Mouse (Mus musculus) heart, embryonic 16.5 days (tissue): ENCODE measurements around the gene Mosmo. TPM values are rescaled to one million over a fixed set of nuclear protein-coding genes. Genes with fewer than 3 reads are reported as not detected.
"Not testable (repeated sequence)": the region's sequence is repeated elsewhere in the genome, so short reads cannot be mapped to it uniquely, and the experiment has no call there.

Source experiments
- ATAC-seq: fragments of 200-750 bp; cut with Nextera tagmentation; replicated peaks from 2 replicates; pipeline ENCODE4 v1.8.0; 2017; ENCODE audit warnings: moderate number of reproducible peaks; ENCODE audit not compliant: insufficient read depth, low FRiP score; ENCODE audit errors: extremely low read depth
- H3K27ac ChIP-seq: fragments of 300-500 bp; sonication (generic); 2 replicates; pipeline ENCODE4 v1.5.1; 2014; ENCODE audit warnings: mild to moderate bottlenecking, low read length, control low read depth, moderate library complexity
- H3K27me3 ChIP-seq: fragments of 300-500 bp; sonication (generic); 2 replicates; pipeline ENCODE4 v1.6.1; 2014; ENCODE audit warnings: low read length, mixed read lengths; ENCODE audit not compliant: control insufficient read depth, insufficient read depth
- H3K36me3 ChIP-seq: fragments of 300-500 bp; sonication (generic); 2 replicates; pipeline ENCODE4 v1.6.1; 2014; ENCODE audit not compliant: control insufficient read depth, insufficient read depth
- H3K4me1 ChIP-seq: fragments of 300-500 bp; sonication (generic); 2 replicates; pipeline ENCODE4 v1.6.1; 2014; ENCODE audit warnings: low read length, mixed read lengths; ENCODE audit not compliant: control insufficient read depth, insufficient read depth
- H3K4me2 ChIP-seq: fragments of 300-500 bp; sonication (generic); 2 replicates; pipeline ENCODE4 v1.6.1; 2014; ENCODE audit warnings: low read depth, mild to moderate bottlenecking, control low read depth, low read length
- H3K4me3 ChIP-seq: fragments of 300-500 bp; sonication (generic); 2 replicates; pipeline ENCODE4 v1.5.1; 2014; ENCODE audit warnings: mild to moderate bottlenecking, control low read depth, low read length
- H3K9ac ChIP-seq: fragments of 300-500 bp; sonication (generic); 2 replicates; pipeline ENCODE4 v1.6.1; 2014; ENCODE audit warnings: low read length, control low read depth
- H3K9me3 ChIP-seq: fragments of 300-500 bp; sonication (generic); replicated peaks from 2 replicates; pipeline ENCODE4 v1.6.1; 2016; ENCODE audit warnings: low read length; ENCODE audit not compliant: control insufficient read depth
- WGBS: fragments of 180-500 bp; shearing (Covaris S2); extraction: QIAGEN DNeasy Blood & Tissue Kit; methylation state at CpG from one replicate; pipeline ENCODE4 v1.1.7; 2014; 5-methylcytosine and 5-hydroxymethylcytosine counted together
- polyA plus RNA-seq: library from polyadenylated mRNA; unstranded; fragments of >200 nt; fragmentation: Nextera tagmentation; extraction: Ambion mirVana; gene quantifications from 2 replicates; pipeline ENCODE4 v1.2.1, GENCODE M21; 2015

The Mosmo gene
- polyA plus RNA-seq, 1 experiment from 2014 or later: 6.9 TPM

DNA sequence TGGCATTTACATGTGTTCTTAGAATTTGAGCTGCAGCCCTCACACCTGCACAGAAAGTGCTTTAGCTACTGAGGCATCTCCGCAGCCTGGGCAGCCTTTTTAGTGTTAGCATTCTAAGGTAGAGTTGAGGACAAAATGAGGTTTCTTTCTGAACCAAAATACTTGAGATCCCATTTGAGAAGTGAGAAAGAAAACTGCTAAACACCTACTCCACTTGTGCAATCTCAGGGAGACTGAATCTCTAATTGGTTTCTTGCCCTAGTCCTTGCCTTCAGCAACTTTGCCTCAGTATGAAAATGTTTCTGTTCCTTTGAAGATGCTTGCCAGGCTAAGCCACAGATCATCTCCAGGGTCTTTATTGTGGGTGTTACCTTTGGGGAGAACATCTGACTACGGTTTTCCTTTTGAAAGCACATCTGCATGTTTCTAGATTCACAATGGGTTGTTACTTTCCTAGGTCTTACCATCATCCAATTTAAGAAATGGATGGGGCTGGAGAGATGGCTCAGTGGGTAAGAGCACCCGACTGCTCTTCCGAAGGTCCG is 16.5 kb downstream of the Mosmo start:
- no peak overlapping the region for H3K4me2 ChIP-seq
- H3K27ac ChIP-seq: no peak overlapping the region; the same call in 1 of the 2 replicates
- ATAC-seq: no peak
- peaks cover 2% of the 10 kb centered on the region; the same call in 1 of the 2 replicates for H3K36me3 ChIP-seq
- H3K9ac ChIP-seq: no peak overlapping the region
- no peak overlapping the region for H3K4me3 ChIP-seq
- H3K27me3 ChIP-seq: no peaks in the 10 kb centered on the region
- peaks cover 9% of the 10 kb centered on the region for H3K4me1 ChIP-seq
- WGBS: 89% methylated on average over 5 of the region's 5 CpGs
- H3K9me3 ChIP-seq: no peaks in the 10 kb centered on the region

DNA sequence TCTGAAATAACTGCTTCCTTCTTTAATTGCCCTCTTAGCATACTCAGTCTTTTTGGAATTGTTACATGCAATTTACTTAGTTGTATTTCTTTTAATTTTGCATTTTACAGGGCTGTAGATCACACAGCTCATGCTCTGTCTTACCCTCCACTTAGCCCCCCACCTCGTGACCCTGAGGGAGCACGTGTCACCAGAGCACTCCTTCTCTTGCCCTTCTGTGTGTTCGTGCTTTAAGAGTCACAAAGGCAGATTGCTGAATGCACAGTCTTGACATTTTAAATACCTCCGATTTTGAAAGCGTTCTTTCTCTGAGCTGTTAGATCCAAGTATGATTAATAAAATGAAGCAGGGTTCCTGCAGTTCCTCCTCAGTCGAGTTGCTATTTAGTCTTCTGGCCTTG is 17.8 kb downstream of the Mosmo start:
- no peaks in the 10 kb centered on the region for H3K27me3 ChIP-seq

DNA sequence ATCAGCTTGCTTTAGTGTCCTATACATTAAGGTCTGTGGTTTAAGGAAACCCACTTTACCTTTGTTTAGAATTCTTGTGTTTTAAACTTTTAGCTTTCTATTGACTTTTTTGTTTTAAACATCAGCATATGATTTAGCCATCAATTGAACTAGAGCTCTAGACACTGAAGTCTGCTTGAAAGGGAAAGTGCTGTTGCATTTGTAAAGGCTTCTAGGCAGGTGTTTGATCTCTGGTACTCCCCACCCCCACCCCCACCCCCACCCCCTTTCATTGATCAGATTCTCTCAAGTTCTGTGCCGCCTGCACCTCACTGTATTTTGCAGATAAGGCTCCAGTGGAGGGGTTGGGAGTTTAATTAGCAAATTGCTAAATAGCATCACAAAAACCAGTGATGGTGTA is 18.2 kb downstream of the Mosmo start:
- H3K4me1 ChIP-seq: peaks cover 9% of the 10 kb centered on the region
- WGBS: 76% methylated on average over 1 of the region's 1 CpGs

More for the DNA sequence above, 17.8 kb downstream of the Mosmo start:
- Histone ChIP-seq H3K9ac (no peak overlapping the region), H3K4me1 (peaks cover 9% of the 10 kb centered on the region), H3K27ac (no peak overlapping the region), H3K4me2 (no peak overlapping the region), H3K36me3 (peaks cover 2% of the 10 kb centered on the region; the same call in 1 of the 2 replicates), H3K9me3 (no peaks in the 10 kb centered on the region), H3K4me3 (no peak overlapping the region)
- WGBS: 39% methylated on average over 6 of the region's 6 CpGs
- ATAC-seq: no peak

DNA sequence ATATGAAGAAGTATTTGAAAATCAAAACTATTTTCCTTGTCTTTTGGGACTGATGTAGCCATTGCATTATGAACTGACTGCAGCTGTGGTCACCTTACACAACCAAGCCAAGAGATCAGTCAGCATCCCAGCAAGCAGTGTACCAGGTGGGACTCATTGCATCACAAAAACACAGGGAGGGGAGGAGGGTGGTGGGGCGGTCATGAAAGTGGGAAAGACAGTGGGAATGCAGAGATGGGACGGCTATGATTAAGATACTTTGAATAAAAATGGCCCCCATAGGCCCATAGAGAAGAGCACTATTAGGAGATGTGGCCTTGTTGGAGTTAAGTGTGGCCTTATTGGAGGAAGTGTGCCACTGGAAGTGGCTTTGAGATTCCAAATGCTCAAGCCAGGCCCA is 18.9 kb downstream of the Mosmo start:
- Histone ChIP-seq H3K27ac (no peak overlapping the region), H3K9me3 (no peaks in the 10 kb centered on the region), H3K4me1 (peaks cover 9% of the 10 kb centered on the region), H3K4me3 (no peak overlapping the region), H3K9ac (no peak overlapping the region), H3K27me3 (no peaks in the 10 kb centered on the region), H3K36me3 (no peaks in the 10 kb centered on the region; the same call in 1 of the 2 replicates), H3K4me2 (no peak overlapping the region)
- WGBS: 86% methylated on average over 2 of the region's 2 CpGs
- ATAC-seq: no peak

More for the DNA sequence above, 18.2 kb downstream of the Mosmo start:
- Histone ChIP-seq H3K4me2 (no peak overlapping the region), H3K27me3 (no peaks in the 10 kb centered on the region), H3K9ac (no peak overlapping the region), H3K9me3 (no peaks in the 10 kb centered on the region), H3K27ac (no peak overlapping the region), H3K4me3 (no peak overlapping the region), H3K36me3 (peaks cover 2% of the 10 kb centered on the region; the same call in 1 of the 2 replicates)
- ATAC-seq: no peak

DNA sequence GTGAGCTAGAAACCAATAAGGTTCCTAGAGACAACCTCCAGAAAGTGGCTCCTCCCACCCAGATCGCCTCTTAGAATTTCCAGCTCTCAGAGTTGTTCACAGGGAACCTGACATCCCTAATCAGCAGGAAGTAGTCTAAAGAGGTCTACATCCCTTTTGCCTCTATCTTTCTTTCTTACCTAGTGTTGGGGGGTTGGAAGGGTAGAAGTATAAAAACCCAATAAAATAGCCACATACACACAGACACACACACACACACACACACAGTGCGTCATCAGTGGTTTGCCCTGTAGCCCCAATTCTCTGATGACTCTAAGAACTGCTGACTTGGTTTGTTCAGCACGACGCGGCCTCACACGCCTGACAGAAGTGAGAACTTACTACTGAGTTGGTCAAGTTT is 22.2 kb downstream of the Mosmo start:
- no peaks in the 10 kb centered on the region for H3K27me3 ChIP-seq
- H3K9ac ChIP-seq: no peak overlapping the region
- H3K4me1 ChIP-seq: peaks cover 20% of the 10 kb centered on the region
- no peak overlapping the region for H3K4me2 ChIP-seq
- whole genome bisulfite sequencing: 83% methylated on average over 6 of the region's 6 CpGs
- no peaks in the 10 kb centered on the region for H3K9me3 ChIP-seq
- H3K36me3 ChIP-seq: no peaks in the 10 kb centered on the region; the same call in 1 of the 2 replicates
- ATAC-seq: no peak
- H3K4me3 ChIP-seq: no peak overlapping the region
- no peak overlapping the region for H3K27ac ChIP-seq

DNA sequence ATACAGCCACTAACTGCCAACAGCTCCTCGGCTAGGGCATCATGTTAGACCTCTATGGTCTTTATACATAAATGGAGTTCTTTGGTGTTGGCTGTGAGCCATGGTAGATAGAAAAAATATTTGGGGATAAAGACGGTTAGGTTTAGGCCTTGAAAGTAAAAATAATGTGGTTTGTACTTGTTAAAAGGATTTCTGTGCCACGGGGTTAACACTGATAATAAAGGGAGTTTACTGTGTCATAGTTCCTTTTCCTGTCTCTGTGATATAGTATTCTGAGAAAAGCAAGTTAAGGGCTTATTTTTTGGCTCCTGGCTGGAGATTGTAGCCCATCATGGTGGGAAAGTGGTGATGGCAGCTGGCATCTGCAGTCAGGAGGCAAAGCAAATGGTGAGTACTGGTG is 26.5 kb downstream of the Mosmo start:
- Histone ChIP-seq H3K27me3 (no peaks in the 10 kb centered on the region), H3K4me1 (peaks cover 17% of the 10 kb centered on the region), H3K9me3 (no peaks in the 10 kb centered on the region), H3K4me2 (no peak overlapping the region), H3K27ac (no peak overlapping the region), H3K4me3 (no peak overlapping the region), H3K36me3 (no peaks in the 10 kb centered on the region), H3K9ac (no peak overlapping the region)
- ATAC-seq: no peak
- WGBS: 45% methylated on average over 3 of the region's 3 CpGs

DNA sequence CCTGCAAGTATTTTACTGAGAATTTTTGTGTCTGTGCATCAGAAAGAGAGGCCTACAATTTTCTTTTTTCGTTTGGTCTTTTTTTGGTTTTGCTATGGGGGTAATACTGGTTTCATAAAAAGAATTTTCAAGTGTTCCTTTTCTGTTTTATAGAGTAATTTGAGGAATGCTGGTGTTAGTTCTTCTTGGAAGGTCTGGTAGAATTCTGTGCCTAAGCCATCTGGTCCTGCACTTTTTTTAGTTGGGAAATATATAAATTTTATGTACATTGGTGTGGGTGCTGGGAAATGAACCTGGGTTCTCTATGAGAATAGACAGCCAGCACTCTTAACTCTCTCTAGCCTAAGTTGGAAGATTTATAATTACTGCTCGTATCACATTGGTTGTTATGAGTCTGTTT is 34.7 kb downstream of the Mosmo start:
- no peak overlapping the region for H3K9ac ChIP-seq
- H3K27me3 ChIP-seq: no peaks in the 10 kb centered on the region
- no peak overlapping the region for H3K4me2 ChIP-seq
- no peak overlapping the region for H3K27ac ChIP-seq
- H3K9me3 ChIP-seq: no peaks in the 10 kb centered on the region
- H3K4me1 ChIP-seq: peaks cover 5% of the 10 kb centered on the region
- WGBS: 89% methylated on average over 2 of the region's 2 CpGs
- H3K36me3 ChIP-seq: no peaks in the 10 kb centered on the region
- H3K4me3 ChIP-seq: no peak overlapping the region
- no peak for ATAC-seq

DNA sequence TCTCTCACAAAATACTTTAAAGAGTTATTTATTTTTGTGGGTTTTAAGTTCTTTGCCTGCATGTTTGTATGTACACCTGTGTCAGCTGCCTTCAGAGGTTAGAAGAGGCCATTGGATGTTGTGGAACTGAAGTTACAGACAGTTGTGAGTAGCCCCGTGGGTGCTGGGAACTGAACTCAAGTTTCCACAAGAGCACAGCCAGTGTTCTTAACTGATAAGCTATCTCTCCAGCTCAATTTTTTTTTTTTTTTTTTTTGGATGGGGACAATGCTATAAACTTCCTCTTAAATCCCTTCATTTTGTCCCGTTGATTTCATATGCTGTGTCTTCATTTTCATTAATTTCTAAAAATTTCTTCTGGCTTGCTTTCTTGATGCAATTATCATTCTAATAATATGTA is 35.8 kb downstream of the Mosmo start:
- 77% methylated on average over 2 of the region's 2 CpGs for WGBS
- H3K27me3 ChIP-seq: no peaks in the 10 kb centered on the region
- no peaks in the 10 kb centered on the region for H3K36me3 ChIP-seq
- H3K4me1 ChIP-seq: peaks cover 5% of the 10 kb centered on the region
- no peak for ATAC-seq
- H3K27ac ChIP-seq: peak overlapping the region; percentile 69; the same call in 1 of the 2 replicates
- no peaks in the 10 kb centered on the region for H3K9me3 ChIP-seq
- H3K9ac ChIP-seq: no peak overlapping the region
- no peak overlapping the region for H3K4me2 ChIP-seq
- no peak overlapping the region for H3K4me3 ChIP-seq

DNA sequence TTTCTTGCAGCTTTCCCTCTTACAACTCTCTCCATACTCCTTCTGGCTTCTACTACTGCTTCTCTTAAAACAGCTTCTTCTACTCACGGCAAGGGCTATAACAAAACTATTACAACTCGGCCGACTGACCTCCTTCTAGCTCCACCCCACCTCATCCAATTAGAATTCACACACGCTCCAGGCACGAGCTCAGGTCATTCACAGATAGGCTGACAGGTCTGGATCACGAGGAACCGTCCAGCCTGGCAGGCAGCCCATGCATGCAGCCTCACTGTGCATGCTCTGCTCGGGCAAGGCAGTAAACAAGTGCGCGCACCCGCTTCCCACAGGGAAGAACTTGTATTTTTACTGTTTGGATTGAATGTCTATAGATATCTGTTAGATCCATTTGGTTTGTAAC is 36.5 kb downstream of the Mosmo start:
- peak; percentile 63 for ATAC-seq
- H3K9me3 ChIP-seq, H3K4me1 ChIP-seq, H3K9ac ChIP-seq, H3K4me3 ChIP-seq, H3K27me3 ChIP-seq, H3K36me3 ChIP-seq: not testable (repeated sequence)
- WGBS: 51% methylated on average over 11 of the region's 11 CpGs
- Histone ChIP-seq H3K4me2 (peak overlapping the region; percentile 43), H3K27ac (peak overlapping the region; percentile 69)
